Mouse (Mus musculus) cerebellum, postnatal 4 days (tissue): Measurements from ENCODE around the gene Thsd4.

Source experiments
- DNase-seq, 2 experiments: peaks; one replicate each; pipeline ENCODE4 v3.0.0; 2022; ENCODE audit warnings: low spot score in 2 of 2, mixed read lengths in 1 of 2

Thsd4 gene

DNA sequence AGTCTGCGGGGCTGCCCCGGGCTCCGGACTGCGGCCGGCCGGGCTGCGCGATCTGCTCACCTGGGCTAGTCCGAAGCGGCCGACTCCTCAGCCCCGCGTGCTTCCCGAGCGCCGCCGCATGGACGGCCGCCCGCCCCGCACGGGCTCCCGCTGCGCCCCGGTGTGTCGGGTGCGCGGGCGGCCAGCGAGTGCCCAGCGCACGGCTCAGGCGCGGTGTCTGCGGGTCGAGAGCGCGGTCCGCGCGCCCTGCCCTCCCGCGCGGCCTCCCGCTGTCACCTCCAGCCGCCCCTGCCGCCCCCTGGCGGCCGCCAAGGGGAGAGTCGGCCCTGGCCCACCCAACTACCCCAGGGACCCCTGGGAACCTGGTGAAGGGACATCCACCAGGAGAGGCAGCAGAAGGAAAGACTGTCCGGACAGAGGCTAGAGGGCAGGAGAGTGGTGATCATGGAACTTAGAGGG lies at the start of gene Thsd4:
Gene Thsd4 (minus strand): TSS at position 241 of the 459 bp plus-strand sequence.
- DNase-seq = peak in 1 of 2 experiments; percentile 58

GRCm38 (mm10) chr9:60571041-60571440 lies 49.2 kb upstream of the Thsd4 start:
- DNase-seq = no peak

- no peak for DNase-seq
Measured at GRCm38 (mm10) chr9:60569366-60569765, 47.5 kb upstream of the Thsd4 start.

DNA sequence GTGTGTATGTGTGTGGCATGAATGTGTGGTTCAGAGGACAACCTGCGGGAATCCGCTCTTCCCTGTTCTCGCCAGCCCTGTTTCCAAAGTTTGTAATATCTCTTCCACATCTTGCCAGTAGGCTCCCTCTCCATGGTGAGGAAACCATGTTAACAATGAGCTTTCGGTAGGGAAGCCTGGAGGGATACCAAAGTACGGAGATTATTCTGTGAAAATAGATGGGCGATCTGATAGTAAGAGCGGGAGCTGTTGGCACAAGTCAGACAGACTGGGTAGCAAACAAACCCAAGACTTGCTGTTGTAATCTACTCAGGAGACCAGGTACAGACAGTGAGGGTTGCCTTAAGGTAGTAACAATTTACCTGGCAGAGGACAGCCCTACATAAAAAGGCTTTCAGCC lies 42.0 kb upstream of the Thsd4 start:
- no peak for DNase-seq

GRCm38 (mm10) chr9:60562443-60563371 lies 40.9 kb upstream of the Thsd4 start:
- DNase-seq = no peak

GRCm38 (mm10) chr9:60561641-60562289 lies 39.9 kb upstream of the Thsd4 start:
- no peak for DNase-seq

- DNase-seq = no peak
Measured at GRCm38 (mm10) chr9:60558507-60558906, 36.7 kb upstream of the Thsd4 start.

- no peak for DNase-seq
Measured at GRCm38 (mm10) chr9:60551238-60551637, 29.4 kb upstream of the Thsd4 start.

GRCm38 (mm10) chr9:60548182-60548581 lies 26.3 kb upstream of the Thsd4 start:
- DNase-seq = peak; percentile 29 to 56

GRCm38 (mm10) chr9:60546169-60546568 lies 24.3 kb upstream of the Thsd4 start:
- no peak for DNase-seq

- DNase-seq = no peak
Measured at GRCm38 (mm10) chr9:60545361-60546096, 23.7 kb upstream of the Thsd4 start.

- DNase-seq = no peak
Measured at GRCm38 (mm10) chr9:60543422-60544015, 21.7 kb upstream of the Thsd4 start.

- DNase-seq = no peak
Measured at GRCm38 (mm10) chr9:60530310-60530709, 8.5 kb upstream of the Thsd4 start.

GRCm38 (mm10) chr9:60529348-60530243 lies 7.8 kb upstream of the Thsd4 start:
- no peak for DNase-seq

- DNase-seq = no peak
Measured at GRCm38 (mm10) chr9:60528269-60528668, 6.4 kb upstream of the Thsd4 start.

GRCm38 (mm10) chr9:60527836-60528235 lies 6.0 kb upstream of the Thsd4 start:
- no peak for DNase-seq

- no peak for DNase-seq
Measured at GRCm38 (mm10) chr9:60527051-60527450, 5.2 kb upstream of the Thsd4 start.

DNA sequence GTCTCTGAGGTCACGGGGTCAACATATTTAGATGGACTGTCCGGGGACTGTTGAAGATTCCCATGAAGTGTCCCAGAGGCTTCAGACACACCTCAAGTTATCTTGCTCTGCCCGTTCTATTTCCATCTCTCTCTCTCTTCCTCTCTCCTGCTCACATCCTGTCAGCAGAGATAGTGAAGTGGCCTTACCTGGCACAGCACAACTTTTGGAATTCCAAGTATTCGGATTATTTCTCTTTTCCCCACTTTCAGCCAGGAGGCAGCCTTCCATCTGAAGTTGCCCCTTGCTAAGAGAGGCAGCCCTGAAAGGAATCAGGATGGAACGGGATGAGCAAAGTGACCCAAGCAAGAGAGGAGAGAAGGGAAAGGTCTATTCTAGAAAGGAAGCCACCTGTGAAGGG lies 4.3 kb upstream of the Thsd4 start:
- no peak for DNase-seq

DNA sequence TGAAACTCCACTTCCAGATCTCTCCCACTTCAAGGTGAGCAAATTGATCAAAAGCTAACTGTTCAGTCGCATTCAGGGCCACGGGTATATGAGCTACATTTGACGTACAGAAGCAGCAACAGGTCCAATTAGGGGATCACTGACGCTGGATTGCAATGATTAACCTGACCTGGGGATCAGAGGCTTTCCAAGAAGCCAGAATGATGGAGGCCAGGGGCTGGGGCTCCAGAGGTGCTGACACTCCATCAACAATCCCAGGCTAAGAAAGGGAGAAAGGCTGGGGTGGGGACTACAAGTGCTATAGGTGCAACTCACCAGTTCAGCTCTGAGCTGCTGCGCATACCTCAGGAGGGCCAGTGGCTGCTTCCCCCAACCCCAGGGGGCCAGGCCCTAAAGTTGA lies 703 bp downstream of the Thsd4 start:
- DNase-seq = no peak

GRCm38 (mm10) chr9:60519601-60520000 lies 2.2 kb downstream of the Thsd4 start:
- DNase-seq = no peak

DNA sequence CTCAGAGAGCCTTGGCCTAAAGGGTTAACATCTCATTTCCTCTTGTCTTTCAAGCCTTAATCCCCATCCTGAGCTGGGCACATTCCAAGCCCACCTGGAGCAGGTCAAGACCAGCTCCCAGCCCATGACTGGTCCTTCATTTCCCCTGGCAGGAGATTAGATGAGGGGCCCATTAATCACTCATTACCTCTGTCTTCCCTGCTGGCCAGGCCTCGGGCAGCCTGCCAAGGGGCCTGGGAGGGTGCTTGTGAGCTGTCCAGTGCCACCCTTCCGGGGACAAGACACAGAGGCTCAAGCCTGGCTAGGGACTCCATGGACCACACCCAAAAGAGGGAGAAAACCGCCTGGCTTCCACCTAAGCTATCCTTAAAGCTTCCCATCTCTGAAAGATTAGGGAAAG lies 3.6 kb downstream of the Thsd4 start:
- no peak for DNase-seq
